Mouse (Mus musculus) spleen, adult 2 months (tissue): Measurements from ENCODE around the gene Pear1.

Experiments
- CTCF ChIP-seq: fragments of 200-500 bp; IDR thresholded peaks from 2 replicates; pipeline ENCODE4 v1.5.1; 2011; ENCODE audit warnings: mild to moderate bottlenecking, inconsistent platforms; ENCODE audit not compliant: insufficient read depth, insufficient read length, insufficient replicate concordance; ENCODE audit errors: extremely low read depth
- POLR2A ChIP-seq: fragments of 200-500 bp; IDR thresholded peaks from 2 replicates; pipeline ENCODE4 v1.6.1; 2011; ENCODE audit warnings: low read depth, low read length, inconsistent platforms

- TF ChIP-seq CTCF (no peak), POLR2A (no peak)
Observed at GRCm38 (mm10) chr3:87829025-87829424, 4.9 kb upstream of the Pear1 start.
